Mouse (Mus musculus) heart, postnatal 0 days (tissue): Measurements from ENCODE around the gene Gstm3.
"Not testable (repeated sequence)": the region's sequence is repeated elsewhere in the genome, so short reads cannot be mapped to it uniquely, and the experiment has no call there.

ENCODE experiments used
- CTCF ChIP-seq: IDR thresholded peaks from 2 replicates; pipeline ENCODE4 v1.5.1; 2016; ENCODE audit warnings: antibody characterized with exemption, control low read depth, low read depth
- EP300 ChIP-seq: IDR thresholded peaks from 2 replicates; pipeline ENCODE4 v1.6.1; 2016; ENCODE audit warnings: antibody characterized with exemption, low read depth

DNA sequence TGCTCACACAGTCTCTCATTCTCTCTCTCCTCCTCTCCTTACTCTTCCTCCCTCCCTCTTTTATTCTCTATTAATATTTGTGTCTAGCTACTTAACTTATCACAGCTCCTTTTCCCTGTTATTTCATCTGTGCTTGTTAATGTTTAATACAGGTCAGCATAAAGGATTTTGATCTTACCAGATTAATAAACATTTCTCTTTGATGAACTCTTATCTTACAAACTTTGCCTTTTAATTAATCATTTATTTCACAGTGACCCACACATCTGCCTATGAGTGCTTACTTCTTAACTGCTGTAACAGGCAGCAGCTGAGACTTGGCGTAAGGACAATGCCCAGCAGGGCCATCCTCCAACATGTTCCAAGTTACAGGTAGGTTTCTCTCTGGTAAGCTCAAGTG lies 19.6 kb downstream of the Gstm3 start:
- TF ChIP-seq CTCF, EP300: not testable (repeated sequence)
